Comparison of ENCODE assay signal across 16 mouse cellular contexts in the genomic region with DNA sequence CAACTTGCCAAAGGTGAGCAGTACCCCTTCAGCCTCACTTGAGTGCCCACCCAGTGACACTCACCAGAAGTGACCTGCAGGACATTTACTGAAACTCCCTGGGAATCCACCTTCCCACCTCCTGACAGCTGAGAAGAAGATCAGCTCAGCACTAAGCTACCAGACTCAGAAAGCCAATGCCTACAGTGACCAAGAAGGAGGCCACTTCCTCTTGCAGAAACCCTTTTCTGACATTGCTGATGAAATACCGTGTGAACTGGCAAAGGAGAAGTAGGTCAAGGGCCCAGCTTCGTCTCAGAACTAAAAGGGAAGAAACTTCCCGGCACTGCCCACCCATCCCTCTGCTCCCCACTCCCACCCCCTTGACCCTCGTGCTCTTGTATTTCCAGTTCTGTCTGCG. TPM values are rescaled to one million over a fixed set of nuclear protein-coding genes. Genes with fewer than 3 reads are reported as not detected.
DNase-seq lines count a peak whose midpoint lies in the region; ATAC-seq and TF ChIP-seq lines count a peak whose summit lies in the region.
"Had no signal": no experiment of that assay in that cellular context is flagged by ENCODE, and none has a peak within 500 bp of the region (broad histone marks: within the 10 kb centered on the region; RNA-seq: fewer than 3 reads in every experiment).

No protein-coding gene starts in this region.

- H3K4me1 ChIP-seq in lung, adult 2 months (ENCODE audit: control insufficient read depth, insufficient read depth, low read length): no peaks in the 10 kb centered on the region
- H3K4me1 ChIP-seq in MEL (ENCODE audit: control insufficient read depth in 1 of 2, insufficient read depth in 2 of 2, low read length in 2 of 2): peaks cover 2 to 14% of the 10 kb centered on the region in 2 experiments; a peak in 3 of 4 replicates
- H3K4me1 ChIP-seq: lung, embryonic 15.5 days; midbrain, embryonic 13.5 days had no signal

- H3K9me3 ChIP-seq in MEL (replicated peaks; ENCODE audit: insufficient read depth, low read length): no peaks in the 10 kb centered on the region
- H3K9me3 ChIP-seq: lung, embryonic 15.5 days; midbrain, embryonic 13.5 days had no signal

- no peak for TF ChIP-seq EP300 in MEL (IDR thresholded peaks at IDR 0.05; ENCODE audit: low read depth in 1 of 2, low read length in 2 of 2)

- H3K79me2 ChIP-seq in MEL (ENCODE audit: control insufficient read depth, insufficient read depth, low read length, poor library complexity): no peaks in the 10 kb centered on the region

- intact Hi-C loops in left cerebral cortex, adult 2 months (cut with DNase I): no loop called here

- peak; percentile 32 to 34 for DNase-seq in lung, adult 18-20 months
- no peak for DNase-seq in lung, adult 2 months
- peak; percentile 55 for DNase-seq in MEL (ENCODE audit: low read depth, low spot score)
- peak; percentile 39 for DNase-seq in c-Kit-positive CD71-negative TER-119-negative erythroid progenitor cells, embryonic 14.5 days (ENCODE audit: low read depth)
- no peak for DNase-seq in left cerebral cortex, adult 2 months (ENCODE audit: extremely low spot score in 1 of 2, low spot score in 2 of 2)
- no peak for DNase-seq in gastrocnemius, postnatal 25 days
- no peak for DNase-seq in right cerebral cortex, adult 18-20 months
- DNase-seq: cerebellum, adult 9-10 months; gastrocnemius, postnatal 14 days; heart, postnatal 36 days; left cerebral cortex, postnatal 4 days; spleen, adult 18-20 months had no signal

- peaks cover 0 to 4% of the 10 kb centered on the region in 2 experiments; a peak in 1 of 4 replicates for H3K36me3 ChIP-seq in MEL (ENCODE audit: control insufficient read depth in 1 of 2, insufficient read depth in 2 of 2, low read length in 2 of 2)
- H3K36me3 ChIP-seq: lung, embryonic 15.5 days; midbrain, embryonic 13.5 days had no signal

- ATAC-seq in megakaryocyte, adult 5-6 weeks (ENCODE audit: poor library complexity, severe bottlenecking): peak; percentile 83
- ATAC-seq: inflammation-experienced regulatory T-cells, adult 6 months; midbrain, embryonic 13.5 days had no signal

- H3K27ac ChIP-seq in MEL (ENCODE audit: control insufficient read depth, low read depth, low read length): no peak overlapping the region
- H3K27ac ChIP-seq in left cerebral cortex, adult 2 months: no peak overlapping the region
- H3K27ac ChIP-seq: lung, embryonic 15.5 days; midbrain, embryonic 13.5 days had no signal

- TF ChIP-seq POLR2A in lung, adult 2 months (IDR thresholded peaks at IDR 0.05; ENCODE audit: borderline replicate concordance, extremely low read depth, low read depth, low read length): no peak
- no peak for TF ChIP-seq POLR2A in MEL (IDR thresholded peaks at IDR 0.05; ENCODE audit: control insufficient read depth in 1 of 2, insufficient read depth in 1 of 2, low read depth in 1 of 2, low read length in 2 of 2, poor library complexity in 1 of 2)

- TF ChIP-seq RAD21 in MEL (IDR thresholded peaks at IDR 0.05; ENCODE audit: low read depth, low read length): no peak

- 58% methylated on average over 5 of the region's 5 CpGs for WGBS in lung, adult 2 months

- no peak overlapping the region for H3K9ac ChIP-seq in MEL (ENCODE audit: control insufficient read depth, low read depth, low read length, poor library complexity, severe bottlenecking)
- H3K9ac ChIP-seq: lung, embryonic 15.5 days; midbrain, embryonic 13.5 days had no signal

- no peak for TF ChIP-seq CTCF in lung, adult 2 months (IDR thresholded peaks at IDR 0.05; ENCODE audit: insufficient read depth, low read length)
- TF ChIP-seq CTCF in MEL (IDR thresholded peaks at IDR 0.05 in 2 of 3, conservative IDR thresholded peaks at IDR 0.05 in 1 of 3; ENCODE audit: control insufficient read depth in 1 of 3, insufficient read depth in 1 of 3, low read depth in 2 of 3, low read length in 3 of 3, poor library complexity in 1 of 3, severe bottlenecking in 1 of 3): no peak
- no peak for TF ChIP-seq CTCF in left cerebral cortex, adult 2 months (IDR thresholded peaks at IDR 0.05)

- H3K27me3 ChIP-seq in MEL (ENCODE audit: control insufficient read depth in 1 of 2, insufficient read depth in 2 of 2, low read length in 2 of 2): no peaks in the 10 kb centered on the region
- H3K27me3 ChIP-seq: lung, embryonic 15.5 days; midbrain, embryonic 13.5 days had no signal

- no peak overlapping the region for H3K4me3 ChIP-seq in lung, adult 2 months (replicated peaks; ENCODE audit: extremely low read depth, low read depth, low read length)
- H3K4me3 ChIP-seq in MEL (ENCODE audit: control insufficient read depth in 1 of 2, insufficient read depth in 1 of 2, low read depth in 2 of 2, low read length in 2 of 2): no peak overlapping the region
- no peak overlapping the region for H3K4me3 ChIP-seq in left cerebral cortex, adult 2 months
- H3K4me3 ChIP-seq: lung, embryonic 15.5 days; midbrain, embryonic 13.5 days had no signal

TF ChIP-seq in MEL, 35 proteins besides CTCF, POLR2A, EP300 and RAD21:
- TF ChIP-seq ZKSCAN1 (IDR thresholded peaks at IDR 0.05; ENCODE audit: low read depth, low read length) (no peak), CHD1 (IDR thresholded peaks at IDR 0.05; ENCODE audit: low read depth, low read length) (no peak), POLR2AphosphoS2 (IDR thresholded peaks at IDR 0.05; ENCODE audit: low read length) (no peak), TCF12 (IDR thresholded peaks at IDR 0.05; ENCODE audit: low read depth, low read length) (no peak), MEF2A (IDR thresholded peaks at IDR 0.05; ENCODE audit: extremely low read depth, insufficient replicate concordance, low read depth, low read length, poor library complexity, severe bottlenecking) (no peak), ZMIZ1 (IDR thresholded peaks at IDR 0.05; ENCODE audit: low read depth, low read length) (no peak), MYC (IDR thresholded peaks at IDR 0.05; ENCODE audit: low read depth, low read length) (no peak), HCFC1 (IDR thresholded peaks at IDR 0.05; ENCODE audit: low read depth, low read length) (no peak), TBP (IDR thresholded peaks at IDR 0.05; ENCODE audit: low read depth, low read length) (no peak), NELFE (IDR thresholded peaks at IDR 0.05; ENCODE audit: low read depth, low read length) (no peak), ZNF384 (IDR thresholded peaks at IDR 0.05; ENCODE audit: low read depth, low read length) (no peak), RCOR1 (IDR thresholded peaks at IDR 0.05; ENCODE audit: low read depth, low read length) (no peak), POLR2AphosphoS5 (IDR thresholded peaks at IDR 0.05; ENCODE audit: borderline replicate concordance, low read depth, low read length) (no peak), USF2 (IDR thresholded peaks at IDR 0.05; ENCODE audit: borderline replicate concordance in 1 of 2, insufficient read depth in 1 of 2, low read depth in 1 of 2, low read length in 2 of 2) (no peak), USF1 (IDR thresholded peaks at IDR 0.05; ENCODE audit: low read depth, low read length) (no peak), JUND (IDR thresholded peaks at IDR 0.05; ENCODE audit: low read depth, low read length) (no peak), E2F4 (IDR thresholded peaks at IDR 0.05; ENCODE audit: borderline replicate concordance, low read depth, low read length) (no peak), MAX (IDR thresholded peaks at IDR 0.05; ENCODE audit: low read length) (no peak), UBTF (IDR thresholded peaks at IDR 0.05; ENCODE audit: borderline replicate concordance, insufficient read depth, low read depth, low read length) (no peak)

RNA-seq across cellular contexts. Expression of a gene that starts 32.3 kb away (rescaled TPM):
- 33.4 and 36.1 TPM in 2 replicates for polyA plus RNA-seq in lung, adult 2 months (2012; rRNA removed)
- total RNA-seq in MEL (2012; rRNA removed): 94.5 and 109 TPM in 2 replicates
- polyA plus RNA-seq in MEL (2012; ENCODE audit: insufficient read depth in 1 of 2, insufficient read length in 2 of 2, low read depth in 1 of 2, low replicate concordance in 2 of 2, missing spikeins in 1 of 2): 100 to 1,000 TPM in 1 of 2 experiments, not detected in 1; 101 TPM
- total RNA-seq in megakaryocyte, adult 5-6 weeks (2015): 50.2 and 50.7 TPM in 2 replicates
- total RNA-seq in megakaryocyte, adult 5-6 weeks (2017): 73.0 and 80.1 TPM in 2 replicates
- 10 to 100 TPM; 39.4 to 43.7 TPM for total RNA-seq in left cerebral cortex, adult 2 months (2021)
- total RNA-seq in gastrocnemius, postnatal 25 days (2021): 10 to 100 TPM; 24.5 to 26.3 TPM

RNA-seq across cellular contexts. Expression of a gene that starts 47.5 kb away (rescaled TPM):
- 66.5 and 83.5 TPM in 2 replicates for polyA plus RNA-seq in lung, adult 2 months (2012; rRNA removed)
- total RNA-seq in MEL (2012; rRNA removed): 260 and 319 TPM in 2 replicates
- polyA plus RNA-seq in MEL (2012; ENCODE audit: insufficient read depth in 1 of 2, insufficient read length in 2 of 2, low read depth in 1 of 2, low replicate concordance in 2 of 2, missing spikeins in 1 of 2): 100 to 1,000 TPM in 1 of 2 experiments, not detected in 1; 294 TPM
- 208 and 221 TPM in 2 replicates for total RNA-seq in megakaryocyte, adult 5-6 weeks (2015)
- total RNA-seq in megakaryocyte, adult 5-6 weeks (2017): 112 and 125 TPM in 2 replicates
- 10 to 100 TPM; 54.7 to 54.9 TPM for total RNA-seq in left cerebral cortex, adult 2 months (2021)
- total RNA-seq in gastrocnemius, postnatal 25 days (2021): 10 to 100 TPM; 80.7 to 82.9 TPM

Comparison
In these comparisons a context has a peak if more than half of its experiments do, and no peak if none do; other contexts are left out.
1. DNase-seq: peak in lung, adult 18-20 months (2 of 2), MEL (single experiment) and c-Kit-positive CD71-negative TER-119-negative erythroid progenitor cells, embryonic 14.5 days (single experiment); none in lung, adult 2 months (single experiment), left cerebral cortex, adult 2 months (0 of 2), gastrocnemius, postnatal 25 days (single experiment) and right cerebral cortex, adult 18-20 months (single experiment).